Mouse (Mus musculus) heart, postnatal 0 days (tissue): ENCODE results near the gene D2hgdh.
"Not testable (repeated sequence)": the region's sequence is repeated elsewhere in the genome, so short reads cannot be mapped to it uniquely, and the experiment has no call there.

Experiments
- CTCF ChIP-seq: IDR thresholded peaks from 2 replicates; pipeline ENCODE4 v1.5.1; 2016; ENCODE audit warnings: antibody characterized with exemption, control low read depth, low read depth
- EP300 ChIP-seq: IDR thresholded peaks from 2 replicates; pipeline ENCODE4 v1.6.1; 2016; ENCODE audit warnings: antibody characterized with exemption, low read depth

DNA sequence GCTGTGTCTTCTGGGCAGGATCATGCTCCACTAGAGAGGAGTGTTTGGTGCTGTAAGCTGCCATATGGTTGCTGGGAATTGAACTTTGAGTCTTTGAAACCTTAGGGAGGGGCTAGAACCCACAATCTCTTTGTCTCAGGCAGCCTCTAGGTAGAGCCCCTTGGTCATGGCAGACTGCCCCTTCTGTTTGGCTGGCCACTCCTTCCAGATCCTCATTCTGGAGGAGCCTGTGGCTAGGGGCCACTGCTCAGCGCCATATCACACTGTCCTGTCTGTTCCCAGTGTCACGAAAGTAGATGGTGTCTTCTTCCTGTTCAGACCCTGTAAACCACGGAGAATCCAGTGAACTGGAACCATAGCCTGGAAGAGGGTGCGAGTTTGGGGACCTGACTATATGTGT lies 31.1 kb downstream of the D2hgdh start:
- TF ChIP-seq CTCF, EP300: not testable (repeated sequence)
